Comparison of ENCODE assay signal across 22 mouse cellular contexts in the genomic region with DNA sequence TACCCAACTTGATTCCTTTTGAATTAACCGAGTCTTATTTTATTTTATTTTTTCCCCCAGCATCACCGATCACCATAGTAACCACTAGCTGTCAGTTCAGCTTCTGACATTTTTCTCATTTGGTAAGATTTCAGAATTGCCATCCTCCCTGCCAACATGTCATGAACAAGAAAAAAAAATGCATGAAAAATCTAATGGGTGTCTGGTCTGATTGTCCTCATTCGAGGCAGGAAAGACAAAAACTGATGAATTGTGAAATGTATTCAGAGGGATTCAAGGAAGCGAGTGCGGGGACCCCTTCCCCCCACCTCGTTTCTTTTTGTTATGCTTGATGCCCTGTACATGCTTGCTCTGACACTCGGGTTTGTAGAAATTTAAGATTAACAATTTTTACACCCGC. TPM values are rescaled to one million over a fixed set of nuclear protein-coding genes. Genes with fewer than 3 reads are reported as not detected.
DNase-seq lines count a peak whose midpoint lies in the region; ATAC-seq and TF ChIP-seq lines count a peak whose summit lies in the region.
"Had no signal": no experiment of that assay in that cellular context is flagged by ENCODE, and none has a peak within 500 bp of the region (broad histone marks: within the 10 kb centered on the region; RNA-seq: fewer than 3 reads in every experiment).

No protein-coding gene starts in this region.

- peaks cover 15% of the 10 kb centered on the region for H3K4me1 ChIP-seq in forebrain, embryonic 16.5 days (replicated peaks; ENCODE audit: control insufficient read depth, insufficient read depth, low read length)
- no peaks in the 10 kb centered on the region for H3K4me1 ChIP-seq in forebrain, embryonic 11.5 days (replicated peaks; ENCODE audit: control insufficient read depth, insufficient read depth, low read length)
- H3K4me1 ChIP-seq in hindbrain, embryonic 13.5 days (replicated peaks), result peaks cover 24% of the 10 kb centered on the region
- H3K4me1 ChIP-seq in hindbrain, postnatal 0 days (ENCODE audit: insufficient read depth, low read length), result no peaks in the 10 kb centered on the region
- 0 out of 2 replicates have a peak, but pooled peaks cover 5% of the 10 kb centered on the region for H3K4me1 ChIP-seq in midbrain, postnatal 0 days (ENCODE audit: insufficient read depth, low read length)

- no peaks in the 10 kb centered on the region for H3K9me3 ChIP-seq in forebrain, embryonic 16.5 days (ENCODE audit: control insufficient read depth, low read length)
- H3K9me3 ChIP-seq in forebrain, embryonic 11.5 days (ENCODE audit: control insufficient read depth, low read length), result no peaks in the 10 kb centered on the region
- no peaks in the 10 kb centered on the region for H3K9me3 ChIP-seq in hindbrain, embryonic 13.5 days
- H3K9me3 ChIP-seq in hindbrain, postnatal 0 days (ENCODE audit: low read length), result no peaks in the 10 kb centered on the region
- H3K9me3 ChIP-seq in midbrain, postnatal 0 days (ENCODE audit: low read length), result no peaks in the 10 kb centered on the region
- H3K9me3 ChIP-seq: embryonic facial prominence, embryonic 13.5 days; heart, embryonic 10.5 days had no signal

- no peak for TF ChIP-seq CTCF in hindbrain, postnatal 0 days (IDR thresholded peaks at IDR 0.05; ENCODE audit: low read depth)
- TF ChIP-seq CTCF in midbrain, postnatal 0 days (IDR thresholded peaks at IDR 0.05), result no peak

- H3K9ac ChIP-seq in forebrain, embryonic 16.5 days (replicated peaks; ENCODE audit: low read depth, low read length), result no peak overlapping the region
- H3K9ac ChIP-seq in forebrain, embryonic 11.5 days (ENCODE audit: low read length), result no peak overlapping the region
- H3K9ac ChIP-seq in hindbrain, embryonic 13.5 days, result 0 out of 2 replicates have a peak overlapping the region, but pooled peaks have one; percentile 49
- H3K9ac ChIP-seq in hindbrain, postnatal 0 days (replicated peaks; ENCODE audit: low read length), result no peak overlapping the region
- H3K9ac ChIP-seq in midbrain, postnatal 0 days (replicated peaks; ENCODE audit: low read length, poor library complexity, severe bottlenecking), result no peak overlapping the region
- H3K9ac ChIP-seq: embryonic facial prominence, embryonic 13.5 days had no signal

- H3K27me3 ChIP-seq in forebrain, embryonic 16.5 days (replicated peaks; ENCODE audit: control insufficient read depth, insufficient read depth, low read length), result peaks cover 9% of the 10 kb centered on the region; the same call in 1 of the 2 replicates
- no peaks in the 10 kb centered on the region for H3K27me3 ChIP-seq in forebrain, embryonic 11.5 days (ENCODE audit: control insufficient read depth, insufficient read depth, low read length)
- H3K27me3 ChIP-seq in hindbrain, embryonic 13.5 days, result peaks cover 14% of the 10 kb centered on the region
- H3K27me3 ChIP-seq in hindbrain, postnatal 0 days (ENCODE audit: insufficient read depth, low read length), result no peaks in the 10 kb centered on the region
- H3K27me3 ChIP-seq in midbrain, postnatal 0 days (ENCODE audit: insufficient read depth, low read length), result no peaks in the 10 kb centered on the region
- H3K27me3 ChIP-seq: CH12.LX had no signal

- H3K27ac ChIP-seq in forebrain, embryonic 16.5 days (ENCODE audit: low read length), result 0 out of 2 replicates have a peak overlapping the region, but pooled peaks have one; percentile 44
- no peak overlapping the region for H3K27ac ChIP-seq in forebrain, embryonic 11.5 days (ENCODE audit: low read depth, low read length)
- peak overlapping the region; percentile 82 for H3K27ac ChIP-seq in hindbrain, embryonic 13.5 days
- H3K27ac ChIP-seq in hindbrain, postnatal 0 days, result no peak overlapping the region
- peak overlapping the region; percentile 59; the same call in 1 of the 2 replicates for H3K27ac ChIP-seq in midbrain, postnatal 0 days (ENCODE audit: low read depth, low read length)
- H3K27ac ChIP-seq: heart, embryonic 10.5 days had no signal

- DNase-seq in forebrain, embryonic 11.5 days (ENCODE audit: low spot score), result no peak
- no peak for DNase-seq in hindbrain, postnatal 0 days (ENCODE audit: low spot score)
- peak; percentile 49 for DNase-seq in retina, postnatal 1 day
- no peak for DNase-seq in retina, embryonic 14.5 days (ENCODE audit: low spot score)
- no peak for DNase-seq in midbrain, postnatal 0 days (ENCODE audit: low spot score)
- no peak for DNase-seq in left cerebral cortex, postnatal 25 days (ENCODE audit: low spot score in 2 of 2)
- DNase-seq: adrenal gland, postnatal 14 days; cerebellum, adult 18-20 months; cerebellum, adult 9-11 months; cerebellum, postnatal 36 days; gastrocnemius, postnatal 10 days; heart, adult 18-20 months; heart, postnatal 10 days; heart, postnatal 4 days had no signal

- no peaks in the 10 kb centered on the region for H3K36me3 ChIP-seq in forebrain, embryonic 16.5 days (ENCODE audit: control insufficient read depth, insufficient read depth)
- no peaks in the 10 kb centered on the region for H3K36me3 ChIP-seq in forebrain, embryonic 11.5 days (ENCODE audit: control insufficient read depth, insufficient read depth, low read length)
- H3K36me3 ChIP-seq in hindbrain, embryonic 13.5 days, result no peaks in the 10 kb centered on the region
- H3K36me3 ChIP-seq in hindbrain, postnatal 0 days (ENCODE audit: insufficient read depth, low read length), result no peaks in the 10 kb centered on the region
- H3K36me3 ChIP-seq in midbrain, postnatal 0 days (ENCODE audit: insufficient read depth, low read length), result no peaks in the 10 kb centered on the region
- H3K36me3 ChIP-seq: embryonic facial prominence, embryonic 13.5 days; heart, embryonic 10.5 days had no signal

- intact Hi-C loops in left cerebral cortex, postnatal 25 days (cut with DNase I), result loop anchor here (10.0 kb wide), 4 partner anchors 353 to 1577 kb away; no protein-coding TSS in a partner anchor

- WGBS in forebrain, embryonic 16.5 days, result 43% methylated on average over 8 of the region's 8 CpGs
- WGBS in forebrain, embryonic 11.5 days, result 66% methylated on average over 8 of the region's 8 CpGs
- whole genome bisulfite sequencing in hindbrain, embryonic 13.5 days, result 35% methylated on average over 8 of the region's 8 CpGs
- WGBS in hindbrain, postnatal 0 days, result 48% methylated on average over 8 of the region's 8 CpGs
- WGBS in midbrain, postnatal 0 days, result 34% methylated on average over 8 of the region's 8 CpGs

- H3K4me2 ChIP-seq in forebrain, embryonic 16.5 days (ENCODE audit: low read length), result peak overlapping the region; percentile 11; the same call in 1 of the 2 replicates
- H3K4me2 ChIP-seq in forebrain, embryonic 11.5 days (ENCODE audit: low read depth, low read length, severe bottlenecking), result no peak overlapping the region
- no peak overlapping the region for H3K4me2 ChIP-seq in hindbrain, embryonic 13.5 days
- no peak overlapping the region for H3K4me2 ChIP-seq in hindbrain, postnatal 0 days (ENCODE audit: low read depth, low read length)
- no peak overlapping the region for H3K4me2 ChIP-seq in midbrain, postnatal 0 days (ENCODE audit: low read depth, low read length, poor library complexity, severe bottlenecking)
- H3K4me2 ChIP-seq: embryonic facial prominence, embryonic 13.5 days had no signal

- ATAC-seq in forebrain, embryonic 16.5 days, result no peak
- ATAC-seq in forebrain, embryonic 11.5 days (replicated peaks; ENCODE audit: low FRiP score), result no peak
- no peak for ATAC-seq in hindbrain, embryonic 13.5 days (ENCODE audit: low FRiP score)
- no peak for ATAC-seq in hindbrain, postnatal 0 days
- no peak for ATAC-seq in midbrain, postnatal 0 days (ENCODE audit: low FRiP score)
- ATAC-seq: activated CD4-positive, CD25-positive, alpha-beta regulatory T cell, adult 4 months; intestine, embryonic 16.5 days; Patski had no signal

- no peak overlapping the region for H3K4me3 ChIP-seq in forebrain, embryonic 16.5 days (replicated peaks; ENCODE audit: low read length)
- no peak overlapping the region for H3K4me3 ChIP-seq in forebrain, embryonic 11.5 days (ENCODE audit: low read depth, low read length)
- H3K4me3 ChIP-seq in hindbrain, embryonic 13.5 days, result no peak overlapping the region
- no peak overlapping the region for H3K4me3 ChIP-seq in hindbrain, postnatal 0 days (ENCODE audit: low read length)
- H3K4me3 ChIP-seq in midbrain, postnatal 0 days (ENCODE audit: low read depth, low read length), result no peak overlapping the region
- H3K4me3 ChIP-seq: embryonic facial prominence, embryonic 13.5 days; heart, embryonic 10.5 days had no signal

RNA-seq across cellular contexts. Expression of gene Zfhx3, which starts 15.1 kb away (rescaled TPM):
- 8.7 and 14.6 TPM in 2 replicates for polyA plus RNA-seq in forebrain, embryonic 16.5 days (2015; fragmentation: Nextera tagmentation; extraction: Ambion mirVana)
- polyA plus RNA-seq in forebrain, embryonic 11.5 days (2014; fragmentation: Nextera tagmentation; extraction: Ambion mirVana), result 21.7 and 22.9 TPM in 2 replicates
- 36.9 and 42.0 TPM in 2 replicates for polyA plus RNA-seq in hindbrain, embryonic 13.5 days (2015; fragmentation: Nextera tagmentation; extraction: Ambion mirVana)
- 15.3 and 18.4 TPM in 2 replicates for total RNA-seq in hindbrain, postnatal 0 days (2014; rRNA removed)
- 9.9 and 14.9 TPM in 2 replicates for polyA plus RNA-seq in hindbrain, postnatal 0 days (2015; fragmentation: Nextera tagmentation; extraction: Ambion mirVana)
- total RNA-seq in midbrain, postnatal 0 days (2014; rRNA removed), result 44.5 and 52.0 TPM in 2 replicates
- 25.0 and 33.1 TPM in 2 replicates for polyA plus RNA-seq in midbrain, postnatal 0 days (2015; fragmentation: Nextera tagmentation; extraction: Ambion mirVana)
- 1 to 10 TPM; 4.1 to 7.0 TPM for total RNA-seq in left cerebral cortex, postnatal 25 days (2021)

Comparison
In these comparisons a context has a peak if more than half of its experiments do, and no peak if none do; other contexts are left out.
1. H3K27ac ChIP-seq: peak in forebrain, embryonic 16.5 days (single experiment), hindbrain, embryonic 13.5 days (single experiment) and midbrain, postnatal 0 days (single experiment); none in forebrain, embryonic 11.5 days (single experiment) and hindbrain, postnatal 0 days (single experiment).